Mouse (Mus musculus): Measurements from ENCODE around the gene Ermn. TPM values are rescaled to one million over a fixed set of nuclear protein-coding genes. Genes with fewer than 3 reads are reported as not detected.

Gene Ermn
- polyA plus RNA-seq (2015; fragmentation: Nextera tagmentation; extraction: Ambion mirVana), result not detected in 2 replicates

- H3K9ac ChIP-seq, result no peak within 1 kb of the TSS
- ATAC-seq (ENCODE audit: extremely low read depth, insufficient number of reproducible peaks, low FRiP score, low TSS enrichment), result no peak
- H3K27ac ChIP-seq (replicated peaks), result no peak within 1 kb of the TSS
- no peaks in the 10 kb centered on the region for H3K27me3 ChIP-seq (replicated peaks)
- H3K4me1 ChIP-seq, result no peaks in the 10 kb centered on the region
- no peaks in the 10 kb centered on the region for H3K9me3 ChIP-seq
- 53% methylated on average over 7 of the region's 7 CpGs for WGBS
- H3K4me3 ChIP-seq, result no peak within 1 kb of the TSS
- no peak within 1 kb of the TSS for H3K4me2 ChIP-seq
- no peaks in the 10 kb centered on the region for H3K36me3 ChIP-seq
These were observed at the start of gene Ermn for GRCm38 (mm10) chr2:58052821-58053581. TSS of gene Ermn (minus strand) at chr2:58052864.

- H3K9ac ChIP-seq, result no peak overlapping the region
- no peak overlapping the region for H3K27ac ChIP-seq (replicated peaks)
- H3K9me3 ChIP-seq, result no peaks in the 10 kb centered on the region
- no peaks in the 10 kb centered on the region for H3K27me3 ChIP-seq (replicated peaks)
- no peak overlapping the region for H3K4me3 ChIP-seq
- H3K4me1 ChIP-seq, result no peaks in the 10 kb centered on the region
- no peak for ATAC-seq (ENCODE audit: extremely low read depth, insufficient number of reproducible peaks, low FRiP score, low TSS enrichment)
- no peak overlapping the region for H3K4me2 ChIP-seq
- 67% methylated on average over 1 of the region's 1 CpGs for WGBS
- no peaks in the 10 kb centered on the region for H3K36me3 ChIP-seq
These were observed 42.2 kb upstream of the Ermn start for GRCm38 (mm10) chr2:58094818-58095217.

- no peak overlapping the region for H3K4me3 ChIP-seq
- no peaks in the 10 kb centered on the region for H3K9me3 ChIP-seq
- no peaks in the 10 kb centered on the region for H3K36me3 ChIP-seq
- no peak overlapping the region for H3K4me2 ChIP-seq
- WGBS, result 60% methylated on average over 1 of the region's 1 CpGs
- no peak for ATAC-seq (ENCODE audit: extremely low read depth, insufficient number of reproducible peaks, low FRiP score, low TSS enrichment)
- H3K9ac ChIP-seq, result no peak overlapping the region
- H3K27me3 ChIP-seq (replicated peaks), result no peaks in the 10 kb centered on the region
- no peak overlapping the region for H3K27ac ChIP-seq (replicated peaks)
- H3K4me1 ChIP-seq, result no peaks in the 10 kb centered on the region
These were observed 33.8 kb upstream of the Ermn start for GRCm38 (mm10) chr2:58086420-58086819.

GRCm38 (mm10) chr2:58079849-58080248 lies 27.2 kb upstream of the Ermn start:
- Histone ChIP-seq H3K9ac (no peak overlapping the region), H3K9me3 (no peaks in the 10 kb centered on the region), H3K4me2 (no peak overlapping the region), H3K27me3 (replicated peaks) (no peaks in the 10 kb centered on the region), H3K27ac (replicated peaks) (no peak overlapping the region), H3K4me3 (no peak overlapping the region), H3K36me3 (no peaks in the 10 kb centered on the region), H3K4me1 (no peaks in the 10 kb centered on the region)
- no peak for ATAC-seq (ENCODE audit: extremely low read depth, insufficient number of reproducible peaks, low FRiP score, low TSS enrichment)
- WGBS, result 29% methylated on average over 1 of the region's 1 CpGs

DNA sequence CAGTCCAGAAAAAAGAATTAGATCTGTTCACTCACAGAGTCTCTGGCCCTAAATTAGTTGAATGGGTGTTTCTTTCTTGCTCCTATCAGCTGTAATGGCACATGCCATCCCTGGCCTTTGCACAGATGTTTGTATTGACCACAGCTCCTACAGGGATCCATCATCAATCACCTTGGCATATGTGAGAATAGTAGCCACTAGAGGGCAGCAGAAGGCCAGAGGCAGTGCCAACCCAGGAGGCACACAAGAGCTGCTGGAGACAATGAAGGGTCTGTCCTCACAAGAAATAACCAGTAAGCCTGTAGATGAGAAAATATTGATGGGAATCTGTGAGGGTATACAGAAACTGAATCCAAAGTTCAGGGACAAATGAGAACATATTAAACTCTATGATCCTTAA lies 2.7 kb upstream of the Ermn start:
- no peak overlapping the region for H3K27ac ChIP-seq (replicated peaks)
- no peak overlapping the region for H3K9ac ChIP-seq
- H3K4me2 ChIP-seq, result no peak overlapping the region
- ATAC-seq (ENCODE audit: extremely low read depth, insufficient number of reproducible peaks, low FRiP score, low TSS enrichment), result no peak
- H3K9me3 ChIP-seq, result no peaks in the 10 kb centered on the region
- no peaks in the 10 kb centered on the region for H3K4me1 ChIP-seq
- H3K4me3 ChIP-seq, result no peak overlapping the region
- H3K27me3 ChIP-seq (replicated peaks), result no peaks in the 10 kb centered on the region
- no peaks in the 10 kb centered on the region for H3K36me3 ChIP-seq

DNA sequence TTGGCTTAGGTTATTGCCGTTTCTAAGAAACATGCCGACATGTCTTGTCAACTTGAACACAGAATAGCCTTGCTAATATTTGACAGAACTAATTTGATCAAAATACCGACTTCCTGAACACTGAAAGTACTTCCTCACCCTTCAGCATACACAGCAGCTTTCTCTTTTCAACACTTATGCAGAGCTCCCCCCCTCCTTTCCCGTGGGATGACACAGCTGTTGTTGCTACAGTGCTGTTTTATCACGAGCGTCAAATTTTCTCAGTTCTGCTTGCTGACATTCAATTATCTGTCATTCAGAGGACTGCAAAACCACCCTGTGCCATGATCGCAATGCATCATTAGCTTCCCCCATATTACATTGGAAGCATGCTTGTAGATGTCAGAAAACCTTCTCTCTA lies 10.8 kb downstream of the Ermn start:
- Histone ChIP-seq H3K4me2 (no peak overlapping the region), H3K4me3 (no peak overlapping the region), H3K9me3 (no peaks in the 10 kb centered on the region), H3K36me3 (no peaks in the 10 kb centered on the region), H3K9ac (no peak overlapping the region), H3K27ac (replicated peaks) (no peak overlapping the region), H3K27me3 (replicated peaks) (no peaks in the 10 kb centered on the region), H3K4me1 (peaks cover 8% of the 10 kb centered on the region; the same call in 1 of the 2 replicates)
- WGBS, result 44% methylated on average over 7 of the region's 7 CpGs
- ATAC-seq (ENCODE audit: extremely low read depth, insufficient number of reproducible peaks, low FRiP score, low TSS enrichment), result no peak

GRCm38 (mm10) chr2:58036926-58037325 lies 15.7 kb downstream of the Ermn start:
- no peak for ATAC-seq (ENCODE audit: extremely low read depth, insufficient number of reproducible peaks, low FRiP score, low TSS enrichment)
- Histone ChIP-seq H3K4me1 (peaks cover 8% of the 10 kb centered on the region; the same call in 1 of the 2 replicates), H3K9me3 (no peaks in the 10 kb centered on the region), H3K27ac (replicated peaks) (no peak overlapping the region), H3K9ac (no peak overlapping the region), H3K36me3 (no peaks in the 10 kb centered on the region), H3K4me3 (no peak overlapping the region), H3K4me2 (no peak overlapping the region), H3K27me3 (replicated peaks) (no peaks in the 10 kb centered on the region)
- 72% methylated on average over 2 of the region's 2 CpGs for WGBS

DNA sequence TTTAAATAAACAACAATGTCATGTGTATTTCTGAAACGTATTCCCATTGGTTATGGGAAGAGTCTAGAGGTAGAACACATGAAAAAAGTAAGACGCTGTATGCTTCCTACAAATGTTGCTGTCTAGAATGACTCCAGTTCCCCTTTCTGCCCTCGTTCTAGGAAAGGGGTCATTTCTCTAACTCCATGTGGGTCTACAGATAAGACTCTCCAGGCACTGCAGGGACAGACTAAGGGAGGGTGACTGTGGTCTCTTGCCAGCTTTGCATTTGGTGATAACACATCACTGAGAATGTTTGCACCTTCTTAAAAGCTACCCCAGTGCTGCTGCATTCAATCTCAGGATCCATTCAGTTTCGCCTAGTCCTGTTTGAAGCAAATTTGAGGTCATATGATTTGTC lies 17.0 kb downstream of the Ermn start:
- H3K9me3 ChIP-seq, result no peaks in the 10 kb centered on the region
- 55% methylated on average over 4 of the region's 4 CpGs for WGBS
- no peak overlapping the region for H3K4me3 ChIP-seq
- H3K4me1 ChIP-seq, result peaks cover 7% of the 10 kb centered on the region; the same call in 1 of the 2 replicates
- no peak for ATAC-seq (ENCODE audit: extremely low read depth, insufficient number of reproducible peaks, low FRiP score, low TSS enrichment)
- H3K9ac ChIP-seq, result no peak overlapping the region
- H3K36me3 ChIP-seq, result no peaks in the 10 kb centered on the region
- no peaks in the 10 kb centered on the region for H3K27me3 ChIP-seq (replicated peaks)
- no peak overlapping the region for H3K4me2 ChIP-seq
- H3K27ac ChIP-seq (replicated peaks), result no peak overlapping the region

DNA sequence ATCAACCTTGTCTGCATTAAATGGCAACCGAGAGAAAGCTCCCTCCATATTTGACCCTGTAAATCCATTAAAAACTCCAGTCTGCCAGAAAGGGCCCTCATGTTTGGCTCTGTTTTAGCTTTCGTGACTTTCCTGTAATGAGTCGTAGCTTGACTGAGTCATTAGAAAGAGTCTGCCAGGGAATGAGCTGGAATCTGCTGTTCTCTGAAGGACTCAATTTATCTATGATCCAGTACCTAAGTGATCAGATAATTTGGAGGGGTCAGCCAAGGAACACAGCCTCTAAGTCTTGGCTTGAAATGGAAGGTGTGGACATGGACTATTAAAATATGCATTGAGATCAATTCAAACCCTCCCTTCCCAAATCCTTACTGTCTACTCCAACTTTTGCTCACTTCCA lies 21.2 kb downstream of the Ermn start:
- Histone ChIP-seq H3K36me3 (no peaks in the 10 kb centered on the region), H3K4me1 (no peaks in the 10 kb centered on the region), H3K27me3 (replicated peaks) (no peaks in the 10 kb centered on the region), H3K4me3 (no peak overlapping the region), H3K27ac (replicated peaks) (no peak overlapping the region), H3K9ac (no peak overlapping the region), H3K4me2 (no peak overlapping the region), H3K9me3 (no peaks in the 10 kb centered on the region)
- no peak for ATAC-seq (ENCODE audit: extremely low read depth, insufficient number of reproducible peaks, low FRiP score, low TSS enrichment)
- WGBS, result 80% methylated on average over 3 of the region's 3 CpGs

DNA sequence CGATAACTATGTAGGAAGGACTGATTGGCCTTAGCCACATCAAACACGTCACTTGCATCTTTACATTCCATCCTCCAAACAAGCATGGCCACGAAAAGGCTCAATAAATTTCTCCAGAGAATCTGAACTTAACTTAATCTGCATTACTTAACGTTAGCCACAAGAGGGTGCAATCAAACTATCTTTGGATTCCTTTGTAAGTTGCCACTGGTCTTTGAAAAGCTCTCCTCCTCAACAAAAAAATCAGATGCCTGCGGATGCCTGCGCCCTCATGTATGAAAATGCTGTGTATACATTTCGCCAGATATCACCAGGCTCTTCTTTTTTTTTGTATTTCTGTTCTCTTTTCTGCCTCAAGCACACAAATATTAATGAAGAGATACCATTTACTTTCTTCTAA lies 23.3 kb downstream of the Ermn start:
- H3K9me3 ChIP-seq, result no peaks in the 10 kb centered on the region
- 27% methylated on average over 7 of the region's 7 CpGs for WGBS

GRCm38 (mm10) chr2:58026740-58027139 lies 25.9 kb downstream of the Ermn start:
- Histone ChIP-seq H3K4me2 (no peak overlapping the region), H3K27me3 (replicated peaks) (no peaks in the 10 kb centered on the region), H3K27ac (replicated peaks) (no peak overlapping the region), H3K4me3 (no peak overlapping the region), H3K36me3 (no peaks in the 10 kb centered on the region), H3K9me3 (no peaks in the 10 kb centered on the region), H3K4me1 (no peaks in the 10 kb centered on the region), H3K9ac (no peak overlapping the region)
- WGBS, result 69% methylated on average over 5 of the region's 5 CpGs
- ATAC-seq (ENCODE audit: extremely low read depth, insufficient number of reproducible peaks, low FRiP score, low TSS enrichment), result no peak

More for the DNA sequence above, 23.3 kb downstream of the Ermn start:
- no peak overlapping the region for H3K9ac ChIP-seq
- no peaks in the 10 kb centered on the region for H3K4me1 ChIP-seq
- no peaks in the 10 kb centered on the region for H3K27me3 ChIP-seq (replicated peaks)
- no peak overlapping the region for H3K4me3 ChIP-seq
- no peak overlapping the region for H3K27ac ChIP-seq (replicated peaks)
- ATAC-seq (ENCODE audit: extremely low read depth, insufficient number of reproducible peaks, low FRiP score, low TSS enrichment), result no peak
- no peaks in the 10 kb centered on the region for H3K36me3 ChIP-seq
- no peak overlapping the region for H3K4me2 ChIP-seq

- Histone ChIP-seq H3K4me1 (no peaks in the 10 kb centered on the region), H3K4me2 (no peak overlapping the region), H3K9ac (no peak overlapping the region), H3K27ac (replicated peaks) (no peak overlapping the region), H3K36me3 (no peaks in the 10 kb centered on the region), H3K9me3 (no peaks in the 10 kb centered on the region), H3K4me3 (no peak overlapping the region), H3K27me3 (replicated peaks) (no peaks in the 10 kb centered on the region)
- WGBS, result 78% methylated on average over 6 of the region's 6 CpGs
- no peak for ATAC-seq (ENCODE audit: extremely low read depth, insufficient number of reproducible peaks, low FRiP score, low TSS enrichment)
These were observed 29.1 kb downstream of the Ermn start for GRCm38 (mm10) chr2:58023556-58023955.
